Mouse (Mus musculus): ENCODE measurements around the gene Mbd4. TPM values are rescaled to one million over a fixed set of nuclear protein-coding genes. Genes with fewer than 3 reads are reported as not detected.

Gene Mbd4
- total RNA-seq, 2 experiments from 2014 or later, result 19.9 to 25.6 TPM

- peak; percentile 76 for ATAC-seq (replicated peaks; ENCODE audit: low FRiP score, low TSS enrichment, poor library complexity, severe bottlenecking)
These were observed 31.8 kb downstream of the Mbd4 start for GRCm38 (mm10) chr6:115821216-115821993.

GRCm38 (mm10) chr6:115818129-115818528 lies 35.0 kb downstream of the Mbd4 start:
- no peak for ATAC-seq (replicated peaks; ENCODE audit: low FRiP score, low TSS enrichment, poor library complexity, severe bottlenecking)

- ATAC-seq (replicated peaks; ENCODE audit: low FRiP score, low TSS enrichment, poor library complexity, severe bottlenecking), result no peak
These were observed 38.1 kb downstream of the Mbd4 start for GRCm38 (mm10) chr6:115815041-115815440.

GRCm38 (mm10) chr6:115814104-115814503 lies 39.1 kb downstream of the Mbd4 start:
- peak; percentile 92 for ATAC-seq (replicated peaks; ENCODE audit: low FRiP score, low TSS enrichment, poor library complexity, severe bottlenecking)

GRCm38 (mm10) chr6:115811606-115812005 lies 41.6 kb downstream of the Mbd4 start:
- no peak for ATAC-seq (replicated peaks; ENCODE audit: low FRiP score, low TSS enrichment, poor library complexity, severe bottlenecking)

- peak; percentile 77 for ATAC-seq (replicated peaks; ENCODE audit: low FRiP score, low TSS enrichment, poor library complexity, severe bottlenecking)
These were observed 44.5 kb downstream of the Mbd4 start, which contains the start of gene Rpl32 for GRCm38 (mm10) chr6:115808488-115809231. Rpl32 (minus strand) TSS chr6:115808747.

- no peak for ATAC-seq (replicated peaks; ENCODE audit: low FRiP score, low TSS enrichment, poor library complexity, severe bottlenecking)
These were observed 45.0 kb downstream of the Mbd4 start for GRCm38 (mm10) chr6:115808196-115808487.

- no peak for ATAC-seq (replicated peaks; ENCODE audit: low FRiP score, low TSS enrichment, poor library complexity, severe bottlenecking)
These were observed 45.5 kb downstream of the Mbd4 start for GRCm38 (mm10) chr6:115807464-115808195.

- no peak for ATAC-seq (replicated peaks; ENCODE audit: low FRiP score, low TSS enrichment, poor library complexity, severe bottlenecking)
These were observed 48.6 kb downstream of the Mbd4 start for GRCm38 (mm10) chr6:115804432-115805192.

- peak; percentile 80 for ATAC-seq (replicated peaks; ENCODE audit: low FRiP score, low TSS enrichment, poor library complexity, severe bottlenecking)
These were observed 49.4 kb downstream of the Mbd4 start for GRCm38 (mm10) chr6:115803541-115804382.

- no peak for ATAC-seq (replicated peaks; ENCODE audit: low FRiP score, low TSS enrichment, poor library complexity, severe bottlenecking)
These were observed 51.4 kb downstream of the Mbd4 start for GRCm38 (mm10) chr6:115801811-115802210.

GRCm38 (mm10) chr6:115792691-115793215 lies 60.4 kb downstream of the Mbd4 start:
- peak; percentile 49 for ATAC-seq (replicated peaks; ENCODE audit: low FRiP score, low TSS enrichment, poor library complexity, severe bottlenecking)

GRCm38 (mm10) chr6:115791842-115792686 lies 61.1 kb downstream of the Mbd4 start:
- peak; percentile 78 for ATAC-seq (replicated peaks; ENCODE audit: low FRiP score, low TSS enrichment, poor library complexity, severe bottlenecking)

GRCm38 (mm10) chr6:115791016-115791415 lies 62.2 kb downstream of the Mbd4 start:
- ATAC-seq (replicated peaks; ENCODE audit: low FRiP score, low TSS enrichment, poor library complexity, severe bottlenecking), result no peak
